Mouse (Mus musculus): Measurements from ENCODE around the gene Chpf.
A peak's percentile ranks its signal among the peaks of the same experiment; 100 is the strongest.

Gene Chpf

GRCm38 (mm10) chr1:75442171-75442570, 36.9 kb downstream of the Chpf start:
- DNase-seq (ENCODE audit: low read depth, low spot score), result no peak

- DNase-seq (ENCODE audit: low read depth, low spot score), result no peak
Measured at GRCm38 (mm10) chr1:75441471-75441996, 37.6 kb downstream of the Chpf start.

DNA sequence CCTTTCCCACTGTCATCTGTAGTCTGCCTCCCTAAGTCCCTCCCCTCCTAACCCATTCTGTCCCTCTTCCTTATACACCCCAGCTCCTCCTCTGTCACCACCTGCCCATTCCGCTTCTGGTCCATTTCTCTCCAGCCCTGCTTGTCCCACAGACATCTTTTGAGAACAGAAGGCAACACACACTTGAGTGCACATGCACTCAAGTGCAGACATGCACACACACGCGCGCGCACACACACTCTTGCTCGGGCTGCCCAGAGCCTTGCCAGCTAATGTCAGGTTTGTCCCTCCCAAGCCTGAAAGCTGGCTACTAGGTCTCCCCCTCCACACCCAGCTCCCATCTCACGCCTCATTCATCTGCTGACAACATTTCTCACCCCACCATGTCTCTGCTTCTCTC, 38.4 kb downstream of the Chpf start:
- DNase-seq (ENCODE audit: low read depth, low spot score), result no peak

- no peak for DNase-seq (ENCODE audit: low read depth, low spot score)
Measured at GRCm38 (mm10) chr1:75438782-75439181, 40.3 kb downstream of the Chpf start.

- peak; percentile 64 for DNase-seq (ENCODE audit: low read depth, low spot score)
Measured at GRCm38 (mm10) chr1:75435475-75436328, 43.4 kb downstream of the Chpf start, which contains the start of gene Gmppa. Gene Gmppa (plus strand): TSS chr1:75435930.

DNA sequence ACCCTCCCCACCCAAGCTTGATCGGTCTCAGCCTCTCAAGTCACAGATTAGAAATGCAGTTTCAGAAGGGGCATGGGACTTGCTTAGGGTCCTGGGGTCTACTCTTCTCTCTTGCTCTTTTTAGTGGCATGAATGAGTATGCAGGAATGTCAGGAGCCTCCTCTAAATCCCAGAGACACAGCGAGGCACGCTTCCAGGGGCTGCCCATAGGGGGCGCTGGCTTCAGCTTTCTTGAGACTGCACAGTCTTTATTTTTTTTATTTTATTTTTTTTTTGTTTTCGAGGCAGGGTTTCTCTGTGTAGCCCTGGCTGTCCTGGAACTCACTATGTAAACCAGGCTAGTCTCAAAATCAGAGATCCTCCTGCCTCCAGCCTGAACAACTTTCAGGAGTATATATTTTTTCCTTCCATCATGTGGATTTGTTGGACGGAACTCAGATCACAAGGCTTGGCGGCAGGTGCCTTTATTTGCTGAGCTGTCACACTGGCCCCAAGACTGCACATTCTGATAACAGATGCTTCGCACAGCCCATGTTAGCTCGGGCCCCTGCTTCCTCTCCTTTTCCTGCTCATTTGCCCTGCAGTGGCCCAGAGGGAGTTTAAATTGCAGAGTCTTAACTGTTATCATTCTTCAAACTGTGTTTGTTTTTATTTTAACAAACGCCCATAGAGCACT, 53.2 kb downstream of the Chpf start:
- DNase-seq (ENCODE audit: low read depth, low spot score), result no peak
